Mouse (Mus musculus) midbrain, embryonic 16.5 days (tissue): ENCODE data around the gene Nploc4. TPM values are rescaled to one million over a fixed set of nuclear protein-coding genes. Genes with fewer than 3 reads are reported as not detected.

Experiments
- ATAC-seq: fragments of 200-750 bp; cut with Nextera tagmentation; 2 replicates; pipeline ENCODE4 v1.8.0; 2017; ENCODE audit warnings: moderate TSS enrichment
- H3K27ac ChIP-seq: fragments of 300-500 bp; sonication (generic); 2 replicates; pipeline ENCODE4 v1.5.1; 2014; ENCODE audit warnings: mild to moderate bottlenecking, low read length, mixed read lengths
- H3K27me3 ChIP-seq: fragments of 300-500 bp; sonication (generic); 2 replicates; pipeline ENCODE4 v1.6.1; 2014; ENCODE audit warnings: low read depth, low read length, mixed read lengths; ENCODE audit not compliant: control insufficient read depth, insufficient read depth
- H3K36me3 ChIP-seq: fragments of 300-500 bp; sonication (generic); 2 replicates; pipeline ENCODE4 v1.6.1; 2014; ENCODE audit warnings: mild to moderate bottlenecking, low read length, moderate library complexity, mixed read lengths; ENCODE audit not compliant: control insufficient read depth, insufficient read depth
- H3K4me1 ChIP-seq: fragments of 300-500 bp; sonication (generic); 2 replicates; pipeline ENCODE4 v1.6.1; 2014; ENCODE audit warnings: mild to moderate bottlenecking, low read length, mixed read lengths; ENCODE audit not compliant: control insufficient read depth, insufficient read depth
- H3K4me2 ChIP-seq: fragments of 300-500 bp; sonication (generic); 2 replicates; pipeline ENCODE4 v1.6.1; 2014; ENCODE audit warnings: mild to moderate bottlenecking, low read length, mixed read lengths
- H3K4me3 ChIP-seq: fragments of 300-500 bp; sonication (generic); 2 replicates; pipeline ENCODE4 v1.5.1; 2014; ENCODE audit warnings: low read depth, mild to moderate bottlenecking, low read length, moderate library complexity, mixed read lengths
- H3K9ac ChIP-seq: fragments of 300-500 bp; sonication (generic); 2 replicates; pipeline ENCODE4 v1.6.1; 2014; ENCODE audit warnings: low read depth, low read length, mixed read lengths
- H3K9me3 ChIP-seq: fragments of 300-500 bp; sonication (generic); replicated peaks from 2 replicates; pipeline ENCODE4 v1.6.1; 2014; ENCODE audit warnings: mild to moderate bottlenecking, low read length, mixed read lengths; ENCODE audit not compliant: control insufficient read depth, poor library complexity, severe bottlenecking
- WGBS: fragments of 180-500 bp; shearing (Covaris S2); extraction: QIAGEN DNeasy Blood & Tissue Kit; methylation state at CpG from one replicate; pipeline ENCODE4 v1.1.7; 2014; 5-methylcytosine and 5-hydroxymethylcytosine counted together
- polyA plus RNA-seq: library from polyadenylated mRNA; unstranded; fragments of >200 nt; fragmentation: Nextera tagmentation; extraction: Ambion mirVana; gene quantifications from 2 replicates; pipeline ENCODE4 v1.2.1, GENCODE M21; 2015

Gene Nploc4
- polyA plus RNA-seq, 1 experiment from 2014 or later: 28.7 TPM

DNA sequence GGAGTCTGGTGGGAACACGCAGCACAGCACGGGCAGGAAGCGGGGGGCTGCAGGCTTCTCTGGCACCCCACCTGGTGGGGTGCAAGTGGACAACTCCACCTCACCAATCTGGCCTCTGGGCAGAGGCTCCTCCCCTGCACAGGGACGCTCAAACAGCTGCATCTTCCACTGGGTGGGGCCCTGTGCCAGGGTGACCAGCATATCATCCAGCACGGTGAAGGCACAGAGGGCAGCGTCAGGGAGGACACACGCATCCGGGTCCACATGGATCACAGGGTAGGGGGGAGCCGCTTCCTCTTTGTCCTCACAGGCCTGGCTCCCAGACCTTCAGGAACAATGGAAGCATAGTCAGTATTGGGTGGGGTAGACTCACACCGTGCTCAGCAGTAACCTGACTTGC is 60.2 kb downstream of the Nploc4 start:
- 69% methylated on average over 10 of the region's 10 CpGs for WGBS
- Histone ChIP-seq H3K36me3 (peaks cover 43% of the 10 kb centered on the region), H3K9ac (peak overlapping the region; percentile 88), H3K4me2 (peak overlapping the region; percentile 93), H3K27me3 (no peaks in the 10 kb centered on the region), H3K4me3 (peak overlapping the region; percentile 79), H3K27ac (peak overlapping the region; percentile 83), H3K9me3 (no peaks in the 10 kb centered on the region), H3K4me1 (peaks cover 17% of the 10 kb centered on the region)
- 0 out of 2 replicates have a peak, but pooled peaks have one; percentile 10 for ATAC-seq

DNA sequence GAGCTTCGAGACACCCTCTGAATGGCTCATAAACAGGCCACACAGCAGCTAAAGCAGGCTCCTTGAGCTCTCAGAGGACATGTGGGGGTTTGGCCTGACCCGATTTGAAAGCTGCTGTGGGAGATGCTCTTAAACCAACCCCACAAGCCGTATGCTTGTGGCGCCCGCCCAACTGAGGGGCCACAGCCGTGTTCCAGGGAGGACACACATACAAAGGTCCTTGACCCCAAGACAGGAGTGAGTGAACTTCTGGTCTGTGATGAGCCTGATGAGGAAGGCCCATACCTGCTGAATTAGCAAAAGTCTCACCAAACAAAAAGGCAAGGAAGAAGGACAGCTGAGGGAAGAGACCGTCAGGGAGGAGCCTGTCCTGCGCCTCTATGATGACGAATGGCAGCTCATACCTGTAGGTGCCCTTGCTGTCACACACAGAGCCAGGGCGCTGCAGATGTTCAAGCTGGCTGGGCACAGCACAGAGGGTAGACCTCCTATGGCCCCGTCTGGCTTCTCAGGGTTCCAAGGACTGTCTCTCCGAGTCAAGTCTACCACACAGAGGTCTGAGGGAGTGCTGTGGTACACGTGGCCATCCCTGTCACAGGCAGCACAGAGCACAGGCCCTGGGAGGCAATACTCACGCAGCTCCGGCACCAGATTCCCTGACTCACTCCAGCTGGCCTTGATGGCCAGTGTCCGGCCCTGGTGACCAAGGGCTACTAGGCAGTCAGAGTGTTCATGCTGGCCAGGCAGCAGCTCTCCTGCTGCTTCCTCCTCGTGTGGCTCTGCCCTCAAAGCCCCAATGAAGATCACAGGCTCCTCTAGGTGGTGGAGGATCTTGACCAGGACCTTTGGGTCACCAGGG is 61.0 kb downstream of the Nploc4 start:
- H3K36me3 ChIP-seq: peaks cover 43% of the 10 kb centered on the region
- H3K27me3 ChIP-seq: no peaks in the 10 kb centered on the region
- H3K9me3 ChIP-seq: no peaks in the 10 kb centered on the region
- 90% methylated on average over 17 of the region's 17 CpGs for WGBS
- no peak overlapping the region for H3K27ac ChIP-seq
- peak overlapping the region; percentile 79; the same call in 1 of the 2 replicates for H3K4me3 ChIP-seq
- peak overlapping the region; percentile 93 for H3K4me2 ChIP-seq
- ATAC-seq: no peak
- peaks cover 17% of the 10 kb centered on the region for H3K4me1 ChIP-seq
- H3K9ac ChIP-seq: peak overlapping the region; percentile 88; the same call in 1 of the 2 replicates

DNA sequence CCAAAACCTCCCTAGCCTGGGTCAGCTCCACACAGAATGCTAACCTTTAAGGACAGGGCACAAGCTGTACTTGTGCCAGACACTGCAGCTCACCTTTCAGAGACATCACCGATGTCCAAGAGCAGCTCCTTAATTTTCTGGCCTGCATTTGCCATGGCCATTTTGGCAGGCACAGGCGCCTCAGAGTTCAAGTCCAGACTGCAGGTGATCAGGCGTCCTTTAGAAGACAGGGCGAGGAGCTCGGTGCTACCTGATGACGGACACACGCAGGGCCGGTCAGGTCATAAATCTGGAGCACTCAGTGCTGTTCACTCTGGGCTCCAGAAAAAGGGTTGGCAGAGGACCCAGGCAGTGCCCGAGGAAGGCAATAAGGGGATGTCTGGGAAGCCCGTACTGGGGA is 62.2 kb downstream of the Nploc4 start:
- no peak overlapping the region for H3K4me3 ChIP-seq

DNA sequence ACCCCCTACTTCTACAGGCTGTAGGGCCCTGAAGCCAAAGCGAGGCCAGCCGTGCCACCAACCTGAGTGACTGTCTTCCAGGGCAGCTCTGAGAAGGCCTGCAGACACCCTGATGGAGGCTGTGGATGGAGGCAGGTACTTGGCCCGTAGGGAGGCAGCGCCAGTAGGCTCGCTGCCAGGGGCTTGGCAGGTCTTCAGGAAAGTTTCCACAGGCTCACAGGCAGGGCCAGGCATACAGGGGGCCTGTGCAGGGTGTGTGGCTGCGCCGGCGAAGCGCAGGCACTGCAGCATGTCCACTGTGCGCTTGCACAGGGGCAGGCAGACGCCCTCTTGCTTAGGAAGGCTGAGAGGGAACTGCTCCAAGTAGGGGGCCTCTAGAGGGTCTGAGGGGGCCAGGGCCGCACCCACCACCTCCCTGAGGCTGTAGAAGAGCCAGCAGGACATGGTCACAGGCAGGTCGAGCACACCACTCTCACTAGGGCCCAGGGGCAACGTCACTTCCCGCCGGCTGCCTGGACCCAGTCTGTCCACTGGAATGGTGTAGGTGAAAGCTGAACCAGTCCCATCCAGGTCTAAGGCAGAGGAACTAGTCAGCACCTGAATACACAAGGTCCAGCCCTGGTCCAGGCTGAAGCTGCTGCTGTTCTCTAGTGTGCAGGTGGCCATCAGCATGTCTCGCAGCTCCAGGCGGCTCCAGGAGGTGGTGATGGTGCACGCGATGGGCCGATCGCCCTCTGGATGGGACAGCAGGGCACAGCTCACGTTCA is 63.5 kb downstream of the Nploc4 start:
- Histone ChIP-seq H3K9me3 (no peaks in the 10 kb centered on the region), H3K27me3 (no peaks in the 10 kb centered on the region), H3K36me3 (peaks cover 45% of the 10 kb centered on the region), H3K4me3 (no peak overlapping the region), H3K4me1 (peaks cover 15% of the 10 kb centered on the region), H3K9ac (no peak overlapping the region), H3K27ac (no peak overlapping the region), H3K4me2 (no peak overlapping the region)
- 90% methylated on average over 23 of the region's 23 CpGs for WGBS
- no peak for ATAC-seq

More for the DNA sequence above, 62.2 kb downstream of the Nploc4 start:
- H3K4me2 ChIP-seq: no peak overlapping the region
- H3K9me3 ChIP-seq: no peaks in the 10 kb centered on the region
- no peak overlapping the region for H3K9ac ChIP-seq
- peaks cover 17% of the 10 kb centered on the region for H3K4me1 ChIP-seq
- peaks cover 40% of the 10 kb centered on the region for H3K36me3 ChIP-seq
- H3K27me3 ChIP-seq: no peaks in the 10 kb centered on the region
- no peak for ATAC-seq
- H3K27ac ChIP-seq: no peak overlapping the region
- 94% methylated on average over 10 of the region's 10 CpGs for WGBS

DNA sequence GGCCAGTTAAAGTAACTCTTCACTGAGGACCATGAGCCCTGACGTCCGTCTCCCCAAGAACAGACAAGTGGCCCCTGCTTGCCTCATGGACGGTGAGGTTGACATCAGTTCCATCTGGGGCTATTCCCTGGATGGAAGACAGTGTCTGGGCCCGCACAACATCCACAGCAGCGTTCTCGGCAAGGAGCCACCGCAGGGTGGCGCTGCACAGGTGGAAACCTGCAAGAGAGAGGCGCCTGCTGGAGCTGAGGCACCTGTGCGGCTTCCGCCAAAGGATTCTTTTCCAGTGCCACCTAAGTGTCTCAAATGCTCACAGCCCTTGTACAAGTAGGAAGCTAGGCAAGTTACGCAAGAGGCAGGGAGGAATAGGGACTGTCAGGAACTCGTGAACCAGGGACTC is 64.5 kb downstream of the Nploc4 start:
- Histone ChIP-seq H3K4me2 (no peak overlapping the region), H3K36me3 (peaks cover 49% of the 10 kb centered on the region), H3K9me3 (no peaks in the 10 kb centered on the region), H3K4me3 (no peak overlapping the region), H3K9ac (0 out of 2 replicates have a peak overlapping the region, but pooled peaks have one; percentile 6), H3K27ac (no peak overlapping the region), H3K27me3 (no peaks in the 10 kb centered on the region), H3K4me1 (peaks cover 13% of the 10 kb centered on the region)
- no peak for ATAC-seq
- 64% methylated on average over 13 of the region's 13 CpGs for WGBS

DNA sequence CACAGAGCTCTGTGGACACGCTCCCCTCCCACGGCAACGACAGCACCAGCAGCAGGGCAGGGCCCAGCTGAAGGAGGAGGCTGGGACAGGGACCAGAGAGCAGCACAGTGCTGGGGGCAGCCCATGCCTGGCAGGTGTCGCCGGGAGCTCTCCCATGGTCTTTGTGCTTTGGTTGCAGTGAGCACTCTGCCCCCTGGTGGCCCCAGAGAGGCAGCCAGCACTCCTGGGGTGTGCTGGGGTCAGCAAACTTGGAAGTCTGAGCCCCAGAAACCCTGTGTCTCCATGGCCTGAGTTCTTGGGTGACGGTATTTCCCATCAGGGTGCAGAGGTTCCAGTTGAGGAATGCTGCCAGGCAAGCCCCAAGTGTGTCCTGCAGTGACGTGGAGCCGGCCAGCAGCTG is 67.9 kb downstream of the Nploc4 start:
- peaks cover 33% of the 10 kb centered on the region for H3K36me3 ChIP-seq
- WGBS: 26% methylated on average over 8 of the region's 8 CpGs
- H3K9ac ChIP-seq: no peak overlapping the region
- no peaks in the 10 kb centered on the region for H3K9me3 ChIP-seq
- no peaks in the 10 kb centered on the region for H3K27me3 ChIP-seq
- peak; percentile 63 for ATAC-seq
- H3K4me1 ChIP-seq: peaks cover 12% of the 10 kb centered on the region
- no peak overlapping the region for H3K4me2 ChIP-seq
- H3K27ac ChIP-seq: no peak overlapping the region
- no peak overlapping the region for H3K4me3 ChIP-seq

DNA sequence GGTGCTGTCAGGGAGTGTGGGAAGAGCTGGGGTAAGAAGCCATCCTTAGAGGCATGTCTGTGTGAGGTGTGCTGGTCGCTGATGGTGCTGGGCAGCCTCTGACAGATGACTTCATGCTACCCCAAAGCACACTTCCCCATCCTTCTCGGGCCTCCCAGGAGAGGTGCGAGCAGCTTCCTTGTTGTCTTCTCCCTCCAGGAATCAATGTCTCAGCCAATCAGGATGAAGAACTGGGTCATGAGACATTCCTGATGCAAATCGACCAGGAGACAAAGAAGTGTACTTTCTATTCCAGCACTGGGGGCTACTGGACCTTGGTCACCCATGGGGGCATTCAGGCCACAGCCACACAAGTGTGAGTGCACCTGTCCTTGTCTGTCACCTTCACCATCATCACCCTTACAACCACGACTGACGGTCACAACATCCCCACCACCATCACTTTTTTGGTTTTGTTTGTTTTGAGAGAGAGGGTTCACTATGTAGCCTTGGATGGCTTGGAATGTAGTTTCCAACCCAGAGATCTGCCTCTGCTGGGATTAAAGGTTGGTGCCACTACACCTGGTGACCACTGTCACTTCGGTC is 71.0 kb downstream of the Nploc4 start:
- Histone ChIP-seq H3K4me3 (no peak overlapping the region), H3K4me2 (peak overlapping the region; percentile 17; the same call in 1 of the 2 replicates), H3K9me3 (no peaks in the 10 kb centered on the region), H3K27me3 (no peaks in the 10 kb centered on the region), H3K4me1 (peaks cover 12% of the 10 kb centered on the region), H3K27ac (peak overlapping the region; percentile 54), H3K36me3 (peaks cover 10% of the 10 kb centered on the region), H3K9ac (no peak overlapping the region)
- ATAC-seq: no peak
- WGBS: 32% methylated on average over 7 of the region's 7 CpGs

DNA sequence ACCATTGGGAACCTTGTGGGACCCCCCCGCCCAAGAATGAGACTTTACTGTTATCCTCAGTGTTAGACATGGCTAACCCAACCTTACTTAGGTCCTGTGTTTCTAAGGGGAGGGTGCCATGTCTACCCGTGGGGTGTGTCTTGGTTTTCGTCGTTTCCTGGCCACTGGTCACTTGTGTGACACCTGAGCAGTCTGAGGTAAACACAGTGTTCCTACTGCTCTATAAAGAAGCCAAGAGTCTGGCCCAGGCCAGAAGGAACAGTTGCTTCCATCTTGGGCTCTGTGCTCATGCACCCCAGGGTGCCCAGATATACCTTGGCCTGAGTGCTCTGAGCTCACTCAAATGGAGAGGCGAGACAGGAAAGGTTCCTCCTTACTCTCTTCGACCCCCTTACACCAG is 74.6 kb downstream of the Nploc4 start:
- Histone ChIP-seq H3K27me3 (no peaks in the 10 kb centered on the region), H3K27ac (no peak overlapping the region), H3K4me3 (no peak overlapping the region), H3K4me2 (no peak overlapping the region), H3K4me1 (peaks cover 31% of the 10 kb centered on the region), H3K9me3 (no peaks in the 10 kb centered on the region), H3K36me3 (no peaks in the 10 kb centered on the region), H3K9ac (no peak overlapping the region)
- 89% methylated on average over 6 of the region's 6 CpGs for WGBS
- ATAC-seq: no peak
